Mouse (Mus musculus): Measurements from ENCODE around the gene Ppp1r36.

The Ppp1r36 gene
- long read RNA-seq, experiment 1, result 0 reads
- long read RNA-seq, experiment 2, result 0 reads

- intact Hi-C loops (cut with DNase I), result no loop called here
These were observed at the start of gene Ppp1r36 for GRCm38 (mm10) chr12:76417433-76417854. TSS of gene Ppp1r36 (plus strand) at chr12:76417538.

GRCm38 (mm10) chr12:76368201-76368789 lies 49.0 kb upstream of the Ppp1r36 start:
- intact Hi-C loops (cut with DNase I), result no loop called here

- intact Hi-C loops (cut with DNase I), result no loop called here
These were observed 48.5 kb upstream of the Ppp1r36 start for GRCm38 (mm10) chr12:76368790-76369205.

GRCm38 (mm10) chr12:76369206-76369977 lies 47.9 kb upstream of the Ppp1r36 start, which contains the start of gene Zbtb25:
TSS of gene Zbtb25 (minus strand) at chr12:76369602.
- intact Hi-C loops (cut with DNase I), result no loop called here

GRCm38 (mm10) chr12:76369978-76370830 lies 47.1 kb upstream of the Ppp1r36 start, which contains the start of gene Zbtb1:
TSS of gene Zbtb1 (plus strand) at chr12:76370266.
- intact Hi-C loops (cut with DNase I), result loop anchor here (2.0 kb wide), 1 partner anchor 35 kb away; the partner anchor contains the start of gene Hspa2

- intact Hi-C loops (cut with DNase I), result loop anchor here (2.0 kb wide), 1 partner anchor 34 kb away; the partner anchor contains the start of gene Hspa2
These were observed 46.3 kb upstream of the Ppp1r36 start for GRCm38 (mm10) chr12:76370831-76371571.

- intact Hi-C loops (cut with DNase I), result no loop called here
These were observed 45.3 kb upstream of the Ppp1r36 start for GRCm38 (mm10) chr12:76372046-76372445.

GRCm38 (mm10) chr12:76372881-76373818 lies 44.2 kb upstream of the Ppp1r36 start:
- intact Hi-C loops (cut with DNase I), result no loop called here

- intact Hi-C loops (cut with DNase I), result no loop called here
These were observed 43.3 kb upstream of the Ppp1r36 start for GRCm38 (mm10) chr12:76373991-76374390.

- intact Hi-C loops (cut with DNase I), result no loop called here
These were observed 42.4 kb upstream of the Ppp1r36 start for GRCm38 (mm10) chr12:76374911-76375310.

- intact Hi-C loops (cut with DNase I), result no loop called here
These were observed 41.8 kb upstream of the Ppp1r36 start for GRCm38 (mm10) chr12:76375506-76375905.

- intact Hi-C loops (cut with DNase I), result no loop called here
These were observed 40.7 kb upstream of the Ppp1r36 start for GRCm38 (mm10) chr12:76376649-76377048.

GRCm38 (mm10) chr12:76377059-76377458 lies 40.3 kb upstream of the Ppp1r36 start:
- intact Hi-C loops (cut with DNase I), result no loop called here

- intact Hi-C loops (cut with DNase I), result no loop called here
These were observed 39.6 kb upstream of the Ppp1r36 start for GRCm38 (mm10) chr12:76377726-76378125.

- intact Hi-C loops (cut with DNase I), result no loop called here
These were observed 38.8 kb upstream of the Ppp1r36 start for GRCm38 (mm10) chr12:76378556-76378955.

GRCm38 (mm10) chr12:76380151-76380550 lies 37.2 kb upstream of the Ppp1r36 start:
- intact Hi-C loops (cut with DNase I), result no loop called here

- intact Hi-C loops (cut with DNase I), result no loop called here
These were observed 32.0 kb upstream of the Ppp1r36 start for GRCm38 (mm10) chr12:76385342-76385741.

- intact Hi-C loops (cut with DNase I), result no loop called here
These were observed 28.5 kb upstream of the Ppp1r36 start for GRCm38 (mm10) chr12:76388794-76389193.

- intact Hi-C loops (cut with DNase I), result no loop called here
These were observed 25.6 kb upstream of the Ppp1r36 start for GRCm38 (mm10) chr12:76391595-76392271.

Data from adrenal gland (tissue).